Mouse (Mus musculus) E14TG2a.4 (cell line): ENCODE measurements around the gene Rdh9.
"Not testable (repeated sequence)": the region's sequence is repeated elsewhere in the genome, so short reads cannot be mapped to it uniquely, and the experiment has no call there.

Experiments used
- CTCF ChIP-seq: conservative IDR thresholded peaks from 2 replicates; pipeline ENCODE4 v1.5.1; 2014; ENCODE audit warnings: low read length
- NANOG ChIP-seq: IDR thresholded peaks from 2 replicates; pipeline ENCODE4 v1.6.1; 2014; ENCODE audit warnings: borderline replicate concordance, low read length, mixed read lengths

GRCm38 (mm10) chr10:127762926-127763325 lies 13.3 kb upstream of the Rdh9 start:
- not testable (repeated sequence) for TF ChIP-seq CTCF, NANOG
